Mouse (Mus musculus): ENCODE measurements around the gene Etv5.

- TF ChIP-seq CTCF (IDR thresholded peaks at IDR 0.05; ENCODE audit: low read depth, low read length) (no peak), GATA2 (IDR thresholded peaks at IDR 0.05; ENCODE audit: borderline replicate concordance, low read depth, low read length) (no peak)
Measured at GRCm38 (mm10) chr16:22426866-22427265, 12.7 kb downstream of the Etv5 start.

All from G1E (cell line).